Mouse (Mus musculus) left cerebral cortex, adult 11 months (tissue): ENCODE measurements around the gene Ubac2.

Source experiments
- DNase-seq: peaks from one replicate; pipeline ENCODE4 v3.0.0; 2022; ENCODE audit warnings: low spot score

Ubac2 gene

DNA sequence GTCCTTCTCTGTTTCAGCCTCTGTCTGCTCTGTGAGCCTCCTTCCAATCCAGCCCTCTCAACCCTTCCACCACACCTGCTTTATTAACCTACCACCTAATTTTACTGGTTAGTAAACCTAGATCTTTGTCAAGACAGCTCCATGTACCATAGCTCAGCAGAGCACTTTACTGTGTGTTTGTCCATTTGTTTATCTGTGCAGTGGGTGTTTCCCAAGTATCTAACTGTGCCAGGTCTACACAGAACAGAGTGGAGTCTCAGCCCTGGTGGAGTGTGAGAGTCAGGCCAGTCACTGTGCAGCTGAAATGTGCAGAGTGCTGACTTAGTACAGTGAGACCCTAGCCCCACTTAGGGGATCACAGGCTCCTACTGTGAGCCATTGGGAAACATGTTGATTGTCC lies 125.4 kb downstream of the Ubac2 start:
- DNase-seq = no peak

DNA sequence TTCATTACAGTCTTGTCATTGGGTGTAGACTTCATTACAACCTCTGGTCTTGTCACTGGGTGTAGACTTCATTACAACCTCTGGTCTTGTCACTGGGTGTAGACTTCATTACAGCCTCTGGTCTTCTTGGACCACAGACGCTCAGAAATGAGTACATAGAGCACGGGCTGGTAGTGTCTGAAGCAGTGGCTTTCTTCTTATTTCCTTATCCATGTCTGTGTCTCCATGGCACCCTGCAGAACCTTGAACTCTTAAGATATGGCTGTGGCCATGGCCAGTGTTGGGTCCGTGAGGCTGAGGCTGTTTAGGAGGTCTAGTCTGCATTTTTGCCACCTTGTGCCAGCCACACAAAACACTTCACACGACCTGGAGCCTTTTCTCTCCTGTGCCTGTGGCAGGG lies 129.8 kb downstream of the Ubac2 start:
- DNase-seq = no peak

DNA sequence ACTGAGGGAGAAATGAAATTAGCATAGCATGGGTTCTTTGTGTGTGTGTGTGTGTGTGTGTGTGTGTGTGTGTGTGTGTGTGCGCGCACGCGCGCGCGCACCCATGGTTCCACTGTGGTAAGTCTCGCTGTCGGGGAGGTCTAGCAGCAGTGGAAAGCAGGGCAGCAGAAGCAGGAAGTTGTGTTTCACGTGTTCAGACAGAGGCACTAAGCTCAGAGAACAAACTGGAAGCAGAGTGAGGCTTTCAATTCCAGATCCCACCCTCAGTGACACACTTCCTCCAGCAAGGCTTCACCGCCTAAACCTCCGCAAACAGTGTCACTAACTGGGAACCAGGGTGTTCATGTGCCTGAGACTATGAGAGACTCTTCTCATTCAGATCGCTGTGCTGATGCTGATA lies 131.1 kb downstream of the Ubac2 start:
- DNase-seq = no peak

DNA sequence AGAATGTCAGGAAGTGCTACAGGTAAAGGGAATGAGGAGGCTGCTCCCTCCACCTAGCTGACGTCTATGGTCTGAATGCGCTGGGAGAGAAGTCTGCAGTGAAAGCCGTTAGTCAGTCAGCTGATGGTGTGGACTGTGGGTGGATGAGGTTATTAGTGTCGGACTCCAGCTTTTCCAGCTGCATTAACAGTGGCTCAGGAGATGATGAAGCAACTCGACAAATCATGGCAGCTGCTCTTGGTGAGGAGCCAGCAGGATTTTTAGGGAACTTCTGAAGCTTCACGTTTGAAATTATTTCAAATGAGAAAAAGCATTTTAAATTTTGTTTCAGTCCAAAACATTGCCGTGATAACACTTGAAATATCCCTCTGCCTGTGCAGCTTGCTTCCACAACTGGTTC lies 131.9 kb downstream of the Ubac2 start:
- no peak for DNase-seq

DNA sequence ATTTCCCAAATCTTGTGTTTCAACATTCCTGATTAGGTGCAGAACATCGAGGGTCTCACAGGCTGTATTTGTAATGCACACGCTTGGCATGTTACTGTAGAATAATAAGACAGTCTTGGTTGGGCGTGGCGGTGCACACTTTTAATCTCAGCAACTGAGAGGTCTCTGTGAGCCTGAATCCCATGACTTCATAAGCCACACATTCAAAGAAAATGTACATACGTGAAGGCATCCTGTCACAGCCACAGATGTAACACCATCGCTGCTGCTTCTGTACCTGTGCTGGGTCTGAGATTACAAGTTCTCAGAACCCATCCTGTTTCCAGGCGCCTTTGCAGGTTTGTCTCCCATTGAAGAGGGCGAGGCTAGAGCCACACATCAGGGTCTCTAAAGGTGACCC lies 133.3 kb downstream of the Ubac2 start:
- no peak for DNase-seq

DNA sequence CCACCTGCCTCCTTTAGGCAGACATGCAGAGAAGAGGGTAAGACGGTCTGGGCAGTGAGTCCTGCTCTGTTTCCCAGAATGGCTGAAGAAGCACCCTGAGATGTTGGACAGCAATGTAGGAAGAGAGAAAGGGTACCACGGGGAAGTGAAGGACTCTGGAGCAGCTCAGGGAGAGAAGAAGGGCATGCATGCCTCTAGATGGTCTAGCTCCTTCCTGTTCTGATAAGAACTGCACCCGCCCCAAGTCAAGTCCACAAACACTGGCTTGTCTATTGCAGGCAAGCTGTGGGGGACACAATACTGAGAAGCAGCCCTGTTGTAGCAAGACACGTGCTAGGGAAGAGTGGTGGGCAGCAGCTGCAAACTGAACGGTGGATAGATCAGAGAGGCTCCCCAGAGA lies 133.8 kb downstream of the Ubac2 start:
- DNase-seq = no peak

DNA sequence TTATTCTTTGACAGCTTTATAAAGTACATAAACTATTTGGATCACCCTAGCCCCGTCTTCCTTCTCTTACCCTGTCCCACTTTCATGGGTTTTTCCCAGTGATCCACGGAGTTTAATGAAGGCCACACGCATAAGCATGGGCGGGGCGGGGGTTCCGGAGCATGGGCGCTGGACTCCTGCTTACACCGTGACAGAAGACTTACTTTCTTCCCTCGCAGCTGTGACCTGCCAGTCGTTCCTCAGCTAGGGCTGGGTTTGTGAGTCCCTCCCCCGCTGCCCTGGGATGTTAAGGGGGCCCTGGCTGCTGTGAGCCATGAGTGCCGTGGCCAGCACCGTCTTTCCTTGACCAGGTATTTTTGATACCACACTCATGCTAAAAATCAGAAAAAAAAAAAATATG lies 134.4 kb downstream of the Ubac2 start:
- DNase-seq = no peak

DNA sequence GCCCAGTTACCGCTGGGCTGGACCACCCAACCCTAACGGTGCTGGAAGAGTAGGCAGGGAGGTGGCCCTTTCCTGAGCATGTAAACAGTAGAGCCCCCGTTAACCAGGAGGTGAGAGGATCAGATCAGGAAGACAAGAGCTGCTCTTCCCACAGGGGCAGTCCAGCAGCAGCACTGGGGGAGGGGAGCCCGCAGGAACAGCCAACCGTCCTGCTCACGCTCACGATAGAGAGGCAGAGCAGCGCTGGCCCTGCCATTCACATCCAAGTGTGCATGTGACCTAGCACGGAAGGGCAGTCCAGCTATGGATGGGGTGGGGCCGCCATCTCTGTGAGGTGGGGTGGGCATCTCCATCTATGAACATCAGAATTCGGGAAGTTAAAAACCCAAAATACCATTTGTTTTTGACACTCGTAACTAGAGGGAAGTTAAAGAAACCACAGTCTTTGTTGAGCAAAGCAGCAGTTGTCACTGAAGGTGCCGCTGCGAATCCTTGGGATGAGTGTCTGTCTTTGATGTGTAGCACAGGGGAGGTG lies 135.1 kb downstream of the Ubac2 start:
- no peak for DNase-seq

DNA sequence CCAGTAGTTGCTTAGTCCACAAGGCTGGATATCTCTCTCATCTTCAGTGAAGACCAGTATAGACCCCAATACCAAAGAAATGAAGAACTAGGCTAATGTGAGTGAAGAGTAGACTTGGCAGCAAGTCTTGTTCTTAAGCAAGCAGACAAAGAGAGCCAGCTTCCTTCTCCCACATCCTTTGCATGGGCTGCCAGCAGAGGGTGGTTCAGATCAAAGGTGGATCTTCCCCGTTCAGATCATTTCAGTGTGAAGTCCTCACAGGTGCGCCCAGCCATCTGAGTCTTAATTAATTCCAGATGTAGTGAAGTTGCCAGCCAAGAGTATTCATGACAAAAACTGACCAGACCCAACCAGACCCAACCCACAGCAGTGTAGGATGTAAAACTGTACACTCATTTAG lies 139.5 kb downstream of the Ubac2 start:
- DNase-seq = no peak

DNA sequence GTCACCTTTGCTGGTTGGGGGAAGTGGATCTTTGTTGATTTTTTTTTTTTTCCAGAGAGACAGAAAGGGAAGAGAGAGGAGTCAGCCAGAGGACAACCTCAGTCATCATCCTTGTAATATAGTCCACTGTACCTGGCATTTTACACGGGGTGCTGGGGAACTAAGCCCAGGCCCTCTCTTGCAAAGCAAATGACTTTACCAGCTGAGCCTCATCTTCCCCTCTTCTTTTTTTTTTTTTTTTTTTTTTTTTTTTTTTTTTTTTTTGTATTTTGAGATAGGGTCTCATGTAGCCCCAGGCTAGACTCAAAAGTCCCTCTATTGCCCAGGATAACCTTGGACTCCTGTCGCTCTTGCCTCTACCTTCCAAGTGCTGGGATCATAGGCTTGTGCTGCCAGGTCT lies 141.0 kb downstream of the Ubac2 start:
- DNase-seq = no peak

DNA sequence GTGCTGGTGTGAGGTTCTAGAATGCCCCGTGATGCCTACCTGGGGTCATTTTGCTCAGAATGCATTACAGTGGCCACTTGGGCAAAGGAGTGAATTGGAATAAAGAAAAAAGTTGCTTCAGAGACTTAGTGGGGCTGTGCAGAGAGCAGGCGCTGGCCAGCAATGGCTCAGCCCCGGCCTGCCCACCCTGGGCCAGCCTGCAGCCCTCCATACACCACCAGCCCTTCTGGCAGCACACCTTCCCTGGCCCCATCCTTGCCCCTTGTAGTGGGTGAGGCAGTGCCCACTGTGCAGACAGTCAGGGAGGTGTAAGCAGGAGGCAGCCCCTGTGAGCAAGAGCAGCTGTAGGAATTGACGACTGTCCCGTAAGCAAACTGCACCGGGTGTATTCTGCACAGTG lies 142.1 kb downstream of the Ubac2 start:
- DNase-seq = no peak

DNA sequence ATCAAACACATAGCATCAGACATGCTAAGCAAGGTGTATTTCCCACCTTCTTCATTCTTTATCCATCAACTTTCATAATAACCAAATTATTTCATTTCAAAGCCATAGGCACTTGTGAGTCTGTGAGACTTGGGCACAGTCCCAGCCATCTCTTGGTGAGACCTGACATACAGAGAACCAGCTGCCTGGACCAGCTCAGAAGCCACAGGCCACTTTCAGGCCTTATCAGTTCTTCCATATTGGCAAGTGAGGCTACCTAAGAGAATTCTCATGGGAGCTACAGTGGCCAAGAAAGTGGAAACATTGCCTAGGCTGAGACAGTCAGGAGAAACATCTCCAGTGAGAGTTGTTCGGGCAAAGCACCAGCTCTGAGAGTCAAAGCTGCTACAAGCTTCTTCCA lies 144.6 kb downstream of the Ubac2 start:
- DNase-seq = no peak

DNA sequence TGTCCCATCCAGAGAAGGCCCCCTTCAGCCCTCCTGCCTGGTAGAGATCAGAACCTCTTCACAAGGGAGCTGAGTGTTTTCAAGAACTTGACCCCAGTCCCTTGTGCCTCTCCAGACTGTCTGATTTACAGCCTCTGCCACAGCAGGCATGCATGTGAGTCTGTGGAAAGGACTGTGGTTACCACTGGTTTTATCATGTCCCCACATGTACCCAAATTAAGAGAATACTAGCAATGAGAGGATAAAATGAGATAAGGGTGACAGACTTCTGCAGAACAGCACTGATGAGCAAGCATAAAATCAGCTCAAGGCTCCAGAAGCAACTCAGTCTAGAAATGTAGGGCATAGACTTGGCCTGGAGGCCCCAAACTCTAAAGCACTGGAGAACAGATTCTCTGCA lies 145.5 kb downstream of the Ubac2 start:
- no peak for DNase-seq

DNA sequence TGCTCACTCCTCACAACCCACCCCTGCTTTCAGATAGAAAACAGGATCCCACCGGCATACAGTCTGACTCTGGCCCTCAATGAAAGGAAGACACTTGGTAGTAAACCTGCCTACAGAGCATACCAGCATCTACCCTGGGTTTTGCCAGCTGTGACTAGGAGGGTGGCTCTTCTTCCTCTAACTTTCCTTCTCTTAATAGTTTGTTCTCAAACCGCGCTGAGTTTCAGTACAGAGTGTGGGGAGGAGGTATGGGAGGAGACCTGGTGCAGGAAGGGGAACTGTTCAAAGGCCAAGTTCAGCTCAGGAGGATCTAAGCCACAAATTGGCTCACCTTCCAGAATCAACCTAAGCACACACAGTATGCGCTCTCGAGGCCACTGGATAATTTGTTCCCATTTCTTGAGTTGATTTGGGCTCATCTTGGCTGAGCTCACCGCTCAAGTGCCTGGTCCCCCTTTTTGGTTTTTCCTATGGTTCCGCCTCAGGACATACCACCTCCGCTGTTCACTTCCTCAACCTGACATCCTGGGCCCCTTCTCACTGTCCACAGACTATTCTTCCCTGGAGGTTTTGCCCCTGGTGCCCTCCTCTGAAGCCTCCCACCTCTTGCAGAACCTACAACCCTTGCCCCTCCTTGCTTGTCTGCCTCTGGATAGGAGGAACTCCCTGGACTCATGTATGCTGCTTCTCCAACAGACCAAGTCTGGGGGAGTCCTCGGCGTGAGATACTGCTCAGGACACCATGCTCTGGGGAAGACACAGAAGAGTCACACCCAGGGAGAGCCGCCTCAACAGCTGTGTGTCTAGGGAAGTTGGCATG lies 150.7 kb downstream of the Ubac2 start:
- no peak for DNase-seq

DNA sequence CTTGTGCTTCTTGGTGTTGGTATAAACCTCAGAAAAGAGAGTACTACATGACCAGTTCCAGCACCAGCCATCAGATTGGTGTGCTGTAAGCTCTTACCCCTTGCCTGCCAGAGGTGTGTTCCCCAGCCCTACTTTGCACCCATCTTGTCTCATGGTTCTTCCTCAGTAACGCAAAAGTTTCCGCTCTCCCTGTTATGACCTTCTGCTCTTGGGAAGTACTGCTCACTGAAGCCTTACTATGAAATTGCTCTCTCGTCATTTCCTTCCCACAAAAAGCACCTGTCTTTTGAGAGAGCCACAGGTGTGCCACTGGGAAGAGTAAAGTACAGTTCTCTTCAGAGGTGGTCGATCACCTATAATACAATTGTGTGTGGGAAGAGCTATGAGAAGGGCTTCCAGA lies 151.4 kb downstream of the Ubac2 start:
- no peak for DNase-seq

DNA sequence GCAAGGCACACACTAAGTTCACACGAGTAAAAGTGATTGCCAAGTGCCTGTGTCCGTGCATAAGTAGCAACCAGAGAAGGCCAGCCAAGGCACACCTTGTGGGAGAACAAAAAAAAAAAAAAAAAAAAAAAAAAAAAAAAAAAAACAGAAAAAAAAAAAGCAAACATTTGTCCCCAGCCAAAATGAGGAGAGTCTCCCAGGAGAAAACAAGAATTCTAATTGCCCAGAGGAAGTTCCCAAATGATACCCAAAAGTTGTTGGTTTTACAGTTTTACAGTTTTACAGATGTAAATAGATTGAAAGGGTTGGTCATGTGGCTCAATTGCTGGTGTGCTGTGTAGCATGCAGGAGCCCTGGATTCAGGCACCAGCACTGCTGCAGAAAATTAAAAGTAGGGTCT lies 153.6 kb downstream of the Ubac2 start:
- DNase-seq = no peak

DNA sequence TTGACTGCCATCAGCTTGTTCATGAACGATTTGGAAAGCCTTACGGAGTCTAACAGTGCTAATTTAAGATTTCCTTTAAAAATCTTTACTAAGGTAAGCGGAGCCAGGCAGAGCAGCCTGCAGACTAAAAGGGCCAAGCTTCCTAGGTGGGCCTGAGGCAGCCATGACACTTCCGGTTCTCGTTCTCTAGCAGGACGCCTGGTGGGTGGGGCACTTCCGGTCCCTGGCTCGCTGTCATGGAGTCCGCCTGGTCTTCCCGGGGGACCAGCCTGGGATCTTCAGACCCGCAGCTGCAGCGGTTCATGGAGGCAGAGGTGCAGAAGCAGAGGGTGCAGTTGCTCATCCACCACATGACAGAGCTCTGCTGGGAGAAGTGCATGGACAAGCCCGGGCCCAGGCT lies 156.0 kb downstream of the Ubac2 start, which contains the start of gene Timm8a2:
Gene Timm8a2, plus strand, starts transcription at position 224 of the 400 bp plus-strand sequence.
- DNase-seq = no peak

DNA sequence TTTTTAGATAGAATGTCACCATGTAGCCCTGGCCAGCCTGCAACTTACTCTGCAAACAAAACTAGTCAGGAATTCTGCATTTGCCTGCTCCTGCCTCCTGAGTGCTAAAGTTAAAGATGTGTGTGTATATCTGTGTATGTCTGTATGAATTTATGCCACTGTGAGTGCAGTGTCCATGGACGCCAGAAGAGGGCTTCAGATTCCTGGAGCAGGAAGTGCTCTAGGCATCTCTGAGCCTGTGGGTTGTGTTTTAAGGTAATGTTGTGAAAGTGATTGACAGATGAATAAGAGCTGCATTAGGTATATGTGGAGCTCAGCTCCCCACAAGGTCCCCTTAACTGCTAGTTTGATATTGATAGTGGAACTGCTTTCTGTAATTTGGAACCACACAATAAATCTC lies 156.8 kb downstream of the Ubac2 start:
- no peak for DNase-seq

DNA sequence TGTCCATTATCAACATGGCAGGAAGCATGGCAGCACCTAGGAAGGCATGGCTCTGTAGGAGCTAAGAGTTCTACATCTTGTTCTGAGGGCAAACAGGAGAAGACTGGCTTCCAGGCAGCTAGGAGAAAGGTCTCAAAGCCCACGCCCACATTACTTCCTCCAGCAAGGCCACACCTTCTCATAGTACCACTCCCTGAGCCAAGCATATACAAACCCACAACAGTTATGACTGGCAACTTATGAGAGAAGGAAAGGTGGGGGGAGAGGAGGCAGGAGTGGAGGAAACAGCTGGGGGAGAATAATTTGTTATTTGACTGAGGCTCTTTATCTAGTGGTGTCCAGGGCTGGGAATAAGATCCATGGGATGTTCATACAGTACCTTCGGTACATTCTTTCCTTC lies 157.4 kb downstream of the Ubac2 start:
- DNase-seq = no peak

DNA sequence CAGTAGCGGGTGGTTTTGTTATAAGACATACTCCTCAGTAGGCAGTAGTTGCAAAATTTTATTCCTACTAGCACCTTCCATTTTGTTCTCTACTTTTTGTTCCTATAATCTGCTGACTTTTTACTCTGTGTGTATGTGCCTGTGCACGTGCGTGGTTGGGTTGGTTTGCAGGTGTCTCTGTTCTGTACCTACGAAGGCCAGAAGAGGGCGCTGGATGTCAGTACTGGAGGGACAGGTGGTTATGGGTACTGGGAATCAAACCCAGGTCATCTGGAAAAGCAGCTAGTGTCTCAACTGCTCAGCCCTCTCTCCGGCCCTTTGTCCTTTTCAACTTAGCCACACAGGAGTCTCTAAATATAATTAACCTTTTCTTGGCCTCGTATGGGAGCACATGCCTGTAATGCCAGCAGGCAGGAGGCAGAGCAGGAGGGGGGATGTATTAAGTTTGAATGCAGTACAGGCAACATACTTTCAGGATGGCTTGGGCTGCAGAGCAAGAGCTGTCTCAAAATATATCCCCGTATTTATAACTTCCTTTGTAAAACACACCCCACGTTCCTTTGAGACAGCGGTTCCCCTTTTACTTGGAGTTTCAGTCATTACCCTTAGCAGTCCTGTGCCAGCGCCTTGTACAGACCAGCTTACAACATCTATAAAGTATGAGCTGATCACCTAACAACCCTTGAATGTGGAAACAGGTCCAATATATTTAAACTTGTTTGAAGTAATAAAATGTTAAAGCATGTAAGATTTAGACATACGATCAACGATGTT lies 160.6 kb downstream of the Ubac2 start:
- DNase-seq = no peak

DNA sequence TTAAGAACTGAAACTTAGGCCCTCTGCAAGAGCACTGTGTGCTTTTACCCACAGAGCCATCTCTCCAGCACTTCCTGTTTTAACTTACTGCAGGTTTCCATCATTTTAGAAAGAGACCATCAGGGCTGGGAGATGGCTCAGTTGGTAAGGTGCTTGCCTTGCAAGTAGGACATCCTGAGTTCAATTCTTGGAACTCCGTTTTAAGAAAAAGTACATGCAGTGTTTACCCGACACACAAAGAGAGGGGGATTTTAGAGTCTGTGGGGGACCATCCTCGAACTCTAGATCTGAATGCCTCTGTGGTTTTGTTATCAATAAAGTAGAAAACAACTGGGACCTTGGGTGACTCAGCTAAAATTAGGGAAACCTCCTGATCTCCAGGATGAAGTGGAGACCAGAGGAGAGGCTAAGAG lies 163.0 kb downstream of the Ubac2 start:
- no peak for DNase-seq

DNA sequence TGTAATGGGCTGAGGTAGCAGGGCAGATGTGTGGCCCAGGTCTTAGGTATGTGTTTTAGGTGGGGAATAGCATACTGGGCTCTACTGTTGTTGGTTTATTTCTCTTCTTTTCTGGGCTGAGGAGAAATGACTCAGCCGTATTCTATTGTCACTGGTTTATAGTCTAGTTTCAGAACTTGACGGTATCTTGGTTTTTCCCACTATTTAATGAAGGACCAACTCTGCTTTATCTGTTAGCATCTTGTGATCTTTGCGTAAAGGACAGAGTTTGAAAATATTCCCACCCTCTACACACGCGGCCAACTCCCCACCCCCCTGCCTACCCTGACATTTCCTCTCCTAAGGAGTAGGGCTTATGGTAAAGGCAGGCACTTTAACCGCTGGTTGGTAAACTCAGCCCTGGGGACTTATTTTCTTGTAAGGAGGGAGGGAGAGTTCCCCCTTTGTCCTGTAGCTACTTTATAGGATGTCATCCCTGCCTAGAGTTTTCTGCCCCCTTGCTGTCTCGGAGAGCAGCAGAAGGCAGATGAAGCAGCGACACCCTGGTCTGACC lies 163.8 kb downstream of the Ubac2 start:
- DNase-seq = no peak

DNA sequence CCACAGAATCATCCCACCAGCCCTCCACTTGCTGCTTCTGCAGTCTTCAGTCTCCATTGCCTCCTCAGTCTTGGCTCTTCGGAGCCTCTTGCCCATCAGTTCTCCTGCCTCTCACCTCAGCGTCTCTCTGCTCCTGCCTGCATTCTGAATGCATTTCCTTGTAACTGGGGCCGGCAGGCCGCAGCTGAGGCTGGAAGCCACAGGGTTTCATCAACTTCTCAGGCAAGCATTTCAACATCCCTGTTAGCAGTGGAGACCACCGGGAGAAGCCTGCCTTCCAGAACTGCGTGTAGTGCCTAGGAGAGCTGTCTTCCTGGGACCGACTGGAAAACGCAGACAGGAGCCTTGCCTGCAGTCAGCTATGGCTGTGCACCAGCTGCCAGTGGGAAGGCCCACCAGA lies 169.4 kb downstream of the Ubac2 start:
- DNase-seq = no peak
